Mouse (Mus musculus) lung, postnatal 25 days (tissue): ENCODE measurements around the gene Terf2.
A peak's percentile ranks its signal among the peaks of the same experiment; 100 is the strongest.
"Not testable (repeated sequence)": the region's sequence is repeated elsewhere in the genome, so short reads cannot be mapped to it uniquely, and the experiment has no call there.

Experiments
- DNase-seq: peaks from one replicate; pipeline ENCODE4 v3.0.0; 2022; ENCODE audit warnings: low spot score

Terf2 gene

GRCm38 (mm10) chr8:107114150-107115007, 18.0 kb upstream of the Terf2 start:
- no peak for DNase-seq

- no peak for DNase-seq
These were observed 16.9 kb upstream of the Terf2 start for GRCm38 (mm10) chr8:107113209-107113608.

DNA sequence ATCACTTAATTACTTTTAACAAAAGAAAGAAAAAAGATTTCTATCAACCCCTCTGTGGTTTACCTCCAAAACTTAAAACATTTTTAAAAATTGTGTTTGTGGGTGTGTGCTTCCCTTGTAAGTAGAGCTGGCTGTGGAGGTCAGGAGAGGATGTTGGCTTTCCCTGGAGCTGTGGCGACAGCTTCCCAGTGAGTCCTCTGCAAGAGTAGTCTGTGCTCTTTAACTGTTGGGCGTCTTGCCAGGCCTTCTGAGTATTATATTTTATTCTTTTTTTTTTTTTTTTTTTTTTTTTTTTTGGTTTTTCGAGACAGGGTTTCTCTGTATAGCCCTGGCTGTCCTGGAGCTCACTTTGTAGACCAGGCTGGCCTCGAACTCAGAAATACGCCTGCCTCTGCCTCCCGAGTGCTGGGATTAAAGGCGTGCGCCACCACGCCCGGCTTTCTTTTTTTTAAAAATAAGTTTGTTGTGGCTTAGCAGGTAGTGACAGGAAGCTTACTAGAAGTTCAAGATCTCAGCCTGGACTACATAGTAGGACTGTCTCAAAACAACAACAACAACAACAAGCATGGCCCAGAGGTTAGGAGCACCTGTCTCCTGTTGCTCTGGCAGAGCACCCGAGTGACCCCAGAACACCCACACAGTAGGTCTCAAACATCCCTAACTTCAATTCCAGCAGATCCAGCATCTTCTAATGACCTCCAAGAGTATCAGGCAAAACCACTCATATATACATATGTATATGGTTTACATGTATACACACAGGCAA, 15.2 kb upstream of the Terf2 start:
- no peak for DNase-seq

DNA sequence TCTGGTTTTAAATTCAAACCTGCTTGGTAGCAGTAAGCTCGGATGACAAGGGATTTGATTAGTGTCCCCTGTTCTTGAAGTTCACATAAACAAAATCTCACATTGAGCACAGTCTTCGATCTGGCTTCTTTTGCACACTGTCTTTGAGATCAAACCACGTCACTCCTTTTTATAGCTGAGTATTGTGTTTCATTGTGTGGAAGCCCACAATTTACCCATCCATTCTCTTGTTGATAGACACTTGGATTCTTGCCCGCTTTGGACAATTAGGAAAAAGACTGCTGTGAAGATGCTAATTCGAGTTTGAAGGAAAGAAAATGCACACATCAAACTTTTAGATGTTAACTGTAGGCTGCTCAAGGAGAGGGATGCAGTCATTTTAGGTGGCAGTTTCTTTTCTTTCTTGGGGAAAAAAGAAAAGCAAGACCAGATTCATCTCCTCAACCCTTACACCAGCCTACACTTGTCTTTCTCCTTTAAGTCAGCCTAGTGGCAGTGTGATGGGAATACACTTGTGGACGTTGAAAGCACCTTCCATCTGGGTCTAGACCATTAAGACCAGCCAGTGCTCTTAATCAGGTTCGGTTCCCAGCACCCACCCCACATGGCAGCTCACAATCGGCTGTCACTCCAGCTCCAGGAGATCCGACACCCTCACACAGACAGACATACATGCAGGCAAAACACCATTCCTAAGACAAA, 14.4 kb upstream of the Terf2 start:
- DNase-seq = no peak

- no peak for DNase-seq
These were observed 13.6 kb upstream of the Terf2 start for GRCm38 (mm10) chr8:107109816-107110435.

DNA sequence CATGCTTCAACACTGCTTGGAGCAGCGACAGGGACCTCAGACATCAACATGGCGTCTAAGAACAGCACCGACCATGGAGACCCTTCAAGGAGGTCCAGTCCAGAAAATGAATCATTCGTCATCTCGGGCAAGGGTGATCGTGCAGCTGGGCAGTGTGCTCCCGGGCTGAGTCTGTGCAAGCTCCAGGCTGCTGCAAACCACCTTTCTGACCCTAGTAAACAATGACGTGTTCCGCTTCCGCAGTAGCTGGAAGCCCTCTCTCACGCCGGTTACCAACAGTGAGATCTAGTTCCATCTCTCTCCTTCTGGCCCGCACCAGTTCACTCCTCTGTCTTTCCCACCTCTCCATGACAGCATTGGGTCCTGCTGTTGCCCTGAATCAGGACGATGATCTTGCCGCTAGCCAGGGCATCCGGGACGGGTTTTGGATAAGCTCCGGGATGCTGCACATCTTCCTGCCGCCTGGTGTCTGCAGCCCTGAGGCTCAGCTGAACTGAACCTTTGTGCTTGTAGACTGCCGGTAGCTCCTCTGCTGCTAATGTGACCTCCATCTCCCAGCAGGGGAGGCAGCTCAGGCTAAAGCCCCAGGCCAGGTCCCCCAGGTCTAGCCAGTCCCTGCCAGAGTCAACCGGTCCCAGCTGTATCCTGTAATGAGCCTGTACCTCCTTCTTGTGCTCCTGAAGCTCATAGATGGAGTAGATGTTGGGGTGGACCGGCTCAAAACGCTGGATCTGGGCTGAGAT, 12.8 kb upstream of the Terf2 start:
- no peak for DNase-seq

- not testable (repeated sequence) for DNase-seq
These were observed 11.7 kb upstream of the Terf2 start for GRCm38 (mm10) chr8:107108089-107108488.

DNA sequence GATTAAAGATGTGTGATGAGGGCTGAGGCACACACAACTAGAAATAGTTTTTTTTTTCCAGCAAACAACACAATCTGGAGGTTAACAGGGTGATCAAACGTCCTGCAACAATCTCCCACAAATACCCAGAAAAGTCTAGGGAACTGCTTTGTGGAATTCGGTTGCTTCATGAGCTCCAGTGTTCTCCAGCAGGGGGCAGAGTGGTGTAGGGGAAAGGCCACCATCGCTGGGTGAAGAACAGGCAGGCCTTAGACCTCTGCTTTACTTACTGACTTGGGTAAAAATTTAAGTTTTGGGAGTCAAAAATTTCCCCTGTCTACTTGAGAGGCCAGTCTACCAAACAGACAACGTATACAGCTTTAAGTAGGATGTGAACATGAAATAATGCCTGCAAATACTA, 8.2 kb upstream of the Terf2 start:
- peak; percentile 79 for DNase-seq

DNA sequence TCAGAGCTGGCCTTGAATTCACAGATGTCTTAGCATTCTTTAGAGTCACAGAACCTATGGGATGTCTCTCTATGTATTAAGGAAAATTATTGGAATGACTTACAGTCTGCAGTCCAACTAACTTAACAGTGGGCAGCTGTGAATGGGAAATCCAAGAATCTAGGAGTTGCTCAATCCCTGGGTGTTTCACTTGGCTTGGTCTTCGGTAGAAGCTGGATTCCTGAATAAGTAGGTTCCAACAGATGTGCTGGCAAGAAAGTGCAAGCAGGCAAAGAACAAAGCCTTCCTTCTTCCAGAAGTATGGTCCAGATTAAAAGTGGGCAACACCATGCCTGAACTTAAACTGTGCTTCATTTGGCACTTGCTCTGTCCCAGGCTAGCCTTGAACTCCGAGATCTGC, 4.3 kb upstream of the Terf2 start:
- no peak for DNase-seq

- DNase-seq = no peak
These were observed 506 bp downstream of the Terf2 start for GRCm38 (mm10) chr8:107095717-107096365.

GRCm38 (mm10) chr8:107090531-107090930, 5.8 kb downstream of the Terf2 start:
- no peak for DNase-seq

DNA sequence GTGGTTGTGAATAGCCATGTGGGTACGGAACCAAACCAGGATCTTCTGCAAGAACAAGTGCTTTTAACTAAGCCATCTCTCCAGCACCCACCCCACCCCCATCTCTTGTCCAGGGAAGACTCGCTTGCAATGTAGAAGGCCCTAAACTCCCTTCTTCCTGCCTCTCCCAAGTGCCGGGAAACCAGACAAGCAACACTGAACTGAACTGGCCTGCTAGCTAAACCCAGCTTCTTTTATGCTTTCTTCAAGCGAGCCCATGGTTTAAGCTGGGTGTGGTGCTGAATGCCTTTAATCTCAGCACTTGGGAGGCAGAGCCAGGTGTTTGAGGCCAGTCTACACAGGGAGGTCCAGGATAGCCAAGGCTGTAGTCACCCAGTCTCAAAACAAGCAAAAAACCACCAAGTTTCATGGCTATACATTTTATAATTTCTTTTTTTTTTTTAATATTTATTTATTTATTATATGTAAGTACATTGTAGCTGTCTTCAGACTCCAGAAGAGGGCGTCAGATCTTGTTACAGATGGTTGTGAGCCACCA, 7.8 kb downstream of the Terf2 start:
- DNase-seq = no peak

DNA sequence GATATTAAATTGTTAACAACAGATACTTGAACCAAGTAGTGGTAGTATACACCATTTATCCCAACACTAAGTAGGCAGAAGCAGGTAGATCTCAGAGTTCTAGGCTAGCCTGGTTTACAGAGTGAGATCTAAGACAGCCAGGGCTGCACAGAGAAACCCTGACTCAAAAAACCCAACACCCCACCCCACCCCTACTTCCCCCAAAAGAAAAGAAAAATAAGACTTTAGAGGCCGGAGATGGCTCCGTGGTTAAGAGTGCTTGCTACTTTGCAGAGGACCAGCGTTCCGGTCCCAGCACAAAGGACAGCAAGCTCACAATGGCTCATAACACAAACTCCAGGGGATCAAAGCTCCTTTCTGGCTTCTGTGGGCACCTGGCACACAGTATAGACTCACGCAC, 10.3 kb downstream of the Terf2 start:
- no peak for DNase-seq

DNA sequence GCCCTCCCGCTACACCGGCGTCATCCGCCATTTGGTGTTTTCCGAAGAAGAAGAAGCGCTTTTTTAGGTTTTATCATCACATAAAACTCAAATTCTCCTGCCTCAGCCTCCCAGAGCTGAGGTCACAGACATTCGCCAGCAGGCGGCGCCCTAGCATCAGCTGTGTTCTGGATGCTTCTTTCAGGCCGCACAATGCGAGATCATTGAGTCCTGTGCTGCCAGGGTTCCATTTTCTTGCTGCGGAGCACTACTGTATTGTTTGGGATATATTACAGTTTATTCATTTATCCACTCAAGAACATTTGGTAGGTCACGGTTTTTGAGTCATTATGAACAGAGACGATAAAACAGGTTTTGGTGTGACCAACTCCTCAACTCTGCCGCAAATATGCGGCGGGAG, 11.0 kb downstream of the Terf2 start:
- DNase-seq = no peak

GRCm38 (mm10) chr8:107076239-107076888, 20.0 kb downstream of the Terf2 start:
- DNase-seq = no peak

DNA sequence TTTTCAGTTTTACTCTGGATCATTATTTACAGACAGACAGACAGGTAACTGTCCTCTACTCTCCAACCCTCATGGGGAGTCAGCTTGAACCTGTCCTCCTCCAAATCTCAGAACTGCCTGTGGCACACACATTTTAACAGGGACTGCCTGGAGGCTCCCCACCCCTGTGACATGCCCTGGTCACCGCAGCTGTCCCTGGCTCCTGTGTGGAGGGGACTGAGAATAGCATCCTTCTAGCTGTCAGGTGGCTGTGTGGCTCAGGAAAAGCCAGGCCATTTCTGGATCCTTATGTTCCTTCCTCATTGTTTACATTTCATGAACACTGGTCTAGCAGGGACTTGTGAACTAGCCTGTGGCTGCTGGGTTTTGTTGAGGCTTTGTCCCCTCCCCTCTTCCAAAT, 22.2 kb downstream of the Terf2 start:
- no peak for DNase-seq

GRCm38 (mm10) chr8:107073706-107074105, 22.6 kb downstream of the Terf2 start:
- DNase-seq = no peak

DNA sequence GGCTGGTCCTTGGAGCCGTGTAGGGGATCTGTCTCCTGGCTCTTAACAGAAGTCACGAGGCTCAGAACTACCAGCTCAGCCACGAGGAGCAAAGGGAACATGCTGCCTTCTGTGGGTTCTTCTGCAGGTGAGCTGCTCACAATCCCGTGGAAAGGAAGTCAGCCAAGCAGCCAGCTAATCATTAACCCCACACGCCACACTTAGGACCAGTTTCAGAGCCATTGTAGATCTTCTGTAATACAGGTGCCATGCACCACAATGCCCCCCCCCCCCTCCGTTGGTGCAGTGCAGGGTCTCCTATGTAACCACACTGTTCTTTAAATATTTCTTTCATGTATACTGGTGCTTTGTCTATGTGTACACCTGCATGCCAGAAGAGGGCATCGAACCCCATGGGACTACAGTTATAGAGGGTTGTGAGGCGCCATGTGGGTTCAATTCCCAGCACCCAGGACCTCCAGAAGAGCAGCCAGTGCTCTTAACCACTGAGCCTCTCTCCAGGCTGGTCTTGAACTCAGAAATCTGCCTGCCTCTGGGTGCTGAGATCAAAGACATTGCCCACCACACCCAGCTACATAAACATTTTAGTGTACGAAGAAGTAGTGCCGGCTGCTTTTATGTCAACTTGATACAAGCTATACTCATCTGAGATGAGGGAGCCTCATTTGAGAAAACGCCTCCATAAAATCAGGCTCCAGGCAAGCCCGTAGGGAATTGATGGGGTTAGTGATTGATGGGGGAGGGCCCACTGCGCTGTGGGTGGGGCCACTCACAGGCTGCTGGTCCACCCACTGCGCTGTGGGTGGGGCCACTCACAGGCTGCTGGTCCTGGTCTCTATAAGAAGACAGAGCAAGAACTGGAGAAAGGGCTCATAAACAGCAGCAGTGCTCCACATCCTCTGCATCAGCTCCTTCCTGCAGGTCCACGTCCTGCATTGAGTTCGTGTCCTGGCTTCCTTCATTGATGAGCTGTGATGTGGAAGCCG, 30.5 kb downstream of the Terf2 start, which contains the start of gene Tmed6:
Gene Tmed6 (minus strand): TSS at position 134 of the 986 bp plus-strand sequence.
- peak; percentile 43 for DNase-seq

DNA sequence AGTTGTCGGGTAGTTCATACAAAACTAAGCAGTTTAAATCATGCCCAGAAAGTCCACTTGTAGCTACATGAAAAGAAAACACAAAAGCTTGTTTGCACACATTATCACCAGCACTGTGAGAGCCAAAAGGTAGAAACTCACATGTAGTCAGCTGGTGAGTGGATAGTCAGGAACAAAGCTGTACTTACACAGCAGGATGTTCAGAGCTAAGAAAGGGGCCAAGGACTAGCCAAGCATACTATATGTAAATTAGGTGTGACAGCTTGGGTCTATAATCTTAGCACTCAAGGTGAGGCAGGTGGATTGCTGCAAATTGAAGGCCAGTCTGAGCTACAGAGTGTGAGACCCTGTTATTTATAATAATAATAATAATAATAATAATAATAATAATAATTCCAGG, 33.7 kb downstream of the Terf2 start:
- no peak for DNase-seq
